Mouse (Mus musculus): ENCODE data around the gene Utrn. TPM values are rescaled to one million over a fixed set of nuclear protein-coding genes. Genes with fewer than 3 reads are reported as not detected.

The Utrn gene
- polyA plus RNA-seq, 1 experiment from 2014 or later: 17.6 TPM

GRCm38 (mm10) chr10:12852416-12853195, 16.6 kb downstream of the Utrn start:
- Histone ChIP-seq H3K36me3 (ENCODE audit: control insufficient read depth, insufficient read depth, low read length) (no peaks in the 10 kb centered on the region), H3K27ac (ENCODE audit: low read length) (no peak overlapping the region), H3K9me3 (replicated peaks; ENCODE audit: control insufficient read depth, low read length, poor library complexity, severe bottlenecking) (no peaks in the 10 kb centered on the region), H3K4me3 (ENCODE audit: low read depth, low read length) (no peak overlapping the region), H3K27me3 (ENCODE audit: control insufficient read depth, insufficient read depth, low read depth, low read length) (no peaks in the 10 kb centered on the region), H3K4me2 (ENCODE audit: low read length) (no peak overlapping the region), H3K9ac (ENCODE audit: low read depth, low read length) (no peak overlapping the region), H3K4me1 (ENCODE audit: control insufficient read depth, insufficient read depth, low read length) (no peaks in the 10 kb centered on the region; the same call in 1 of the 2 replicates)
- no peak for ATAC-seq
- 81% methylated on average over 15 of the region's 15 CpGs for WGBS

DNA sequence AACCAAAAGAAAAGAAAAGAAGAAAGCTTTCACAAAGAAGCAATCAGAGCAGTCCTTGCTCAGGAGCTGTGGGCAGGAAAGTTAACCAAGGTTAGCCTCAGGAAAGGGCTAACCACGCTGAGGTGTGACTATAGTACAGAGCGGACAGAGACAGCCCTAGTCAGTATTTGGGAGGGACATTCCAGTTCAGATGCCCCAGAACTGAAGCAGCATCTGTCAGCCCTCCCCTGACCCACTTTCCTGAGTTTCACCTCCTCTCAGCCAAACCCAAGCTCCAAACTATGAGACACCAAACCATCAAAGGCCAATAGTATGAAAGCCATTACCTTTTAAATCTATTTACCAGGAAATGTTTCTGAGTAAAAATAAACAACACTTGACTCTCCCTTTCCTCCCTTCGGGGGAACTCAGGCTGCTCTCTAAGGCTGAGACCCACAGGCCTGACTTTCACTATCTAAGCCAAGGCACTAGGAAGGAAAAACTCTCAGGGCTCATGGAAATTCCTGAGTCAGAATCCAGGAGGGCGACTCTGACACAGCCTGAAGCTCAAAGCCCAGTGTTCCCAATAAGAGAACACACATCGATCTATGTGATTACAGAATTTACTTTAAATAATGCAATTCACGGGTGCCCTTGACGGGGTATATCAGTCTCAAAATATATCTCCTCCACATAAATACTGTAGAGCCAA, 18.2 kb downstream of the Utrn start:
- WGBS: 87% methylated on average over 7 of the region's 7 CpGs
- no peak overlapping the region for H3K4me3 ChIP-seq (ENCODE audit: low read depth, low read length)
- no peak overlapping the region for H3K4me2 ChIP-seq (ENCODE audit: low read length)
- H3K4me1 ChIP-seq (ENCODE audit: control insufficient read depth, insufficient read depth, low read length): no peaks in the 10 kb centered on the region; the same call in 1 of the 2 replicates
- no peaks in the 10 kb centered on the region for H3K9me3 ChIP-seq (replicated peaks; ENCODE audit: control insufficient read depth, low read length, poor library complexity, severe bottlenecking)
- H3K36me3 ChIP-seq (ENCODE audit: control insufficient read depth, insufficient read depth, low read length): no peaks in the 10 kb centered on the region
- no peak overlapping the region for H3K9ac ChIP-seq (ENCODE audit: low read depth, low read length)
- H3K27ac ChIP-seq (ENCODE audit: low read length): no peak overlapping the region
- ATAC-seq: no peak
- no peaks in the 10 kb centered on the region for H3K27me3 ChIP-seq (ENCODE audit: control insufficient read depth, insufficient read depth, low read depth, low read length)

GRCm38 (mm10) chr10:12848322-12849108, 20.6 kb downstream of the Utrn start:
- ATAC-seq: no peak
- WGBS: 71% methylated on average over 10 of the region's 10 CpGs
- Histone ChIP-seq H3K9me3 (replicated peaks; ENCODE audit: control insufficient read depth, low read length, poor library complexity, severe bottlenecking) (no peaks in the 10 kb centered on the region), H3K27me3 (ENCODE audit: control insufficient read depth, insufficient read depth, low read depth, low read length) (no peaks in the 10 kb centered on the region), H3K4me2 (ENCODE audit: low read length) (no peak overlapping the region), H3K4me3 (ENCODE audit: low read depth, low read length) (no peak overlapping the region), H3K36me3 (ENCODE audit: control insufficient read depth, insufficient read depth, low read length) (no peaks in the 10 kb centered on the region), H3K9ac (ENCODE audit: low read depth, low read length) (no peak overlapping the region), H3K4me1 (ENCODE audit: control insufficient read depth, insufficient read depth, low read length) (no peaks in the 10 kb centered on the region), H3K27ac (ENCODE audit: low read length) (no peak overlapping the region)

DNA sequence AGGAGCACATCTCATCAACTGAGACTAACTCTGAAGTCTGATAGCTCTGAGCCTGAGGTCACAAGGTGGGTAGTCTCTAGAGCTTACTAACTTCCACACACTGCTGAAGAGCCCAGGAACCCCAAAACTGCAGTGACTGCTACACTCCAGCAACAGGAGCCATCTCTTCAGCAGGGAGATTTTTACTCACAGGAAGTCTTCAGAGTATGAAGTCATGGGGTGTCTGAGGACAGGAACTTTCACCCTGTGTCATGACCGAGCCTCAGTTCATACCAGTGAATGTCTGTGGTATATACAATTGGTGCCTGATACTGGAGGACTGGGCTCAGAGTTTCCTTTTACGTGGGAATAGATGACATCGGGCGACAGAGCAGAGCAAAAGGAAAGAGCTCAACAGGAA, 26.6 kb downstream of the Utrn start:
- Histone ChIP-seq H3K4me2 (ENCODE audit: low read length) (no peak overlapping the region), H3K4me1 (ENCODE audit: control insufficient read depth, insufficient read depth, low read length) (no peaks in the 10 kb centered on the region), H3K36me3 (ENCODE audit: control insufficient read depth, insufficient read depth, low read length) (no peaks in the 10 kb centered on the region), H3K9me3 (replicated peaks; ENCODE audit: control insufficient read depth, low read length, poor library complexity, severe bottlenecking) (no peaks in the 10 kb centered on the region), H3K9ac (ENCODE audit: low read depth, low read length) (no peak overlapping the region), H3K27me3 (ENCODE audit: control insufficient read depth, insufficient read depth, low read depth, low read length) (no peaks in the 10 kb centered on the region), H3K4me3 (ENCODE audit: low read depth, low read length) (no peak overlapping the region), H3K27ac (ENCODE audit: low read length) (no peak overlapping the region)
- WGBS: 86% methylated on average over 4 of the region's 4 CpGs
- 0 out of 2 replicates have a peak, but pooled peaks have one; percentile 3 for ATAC-seq

DNA sequence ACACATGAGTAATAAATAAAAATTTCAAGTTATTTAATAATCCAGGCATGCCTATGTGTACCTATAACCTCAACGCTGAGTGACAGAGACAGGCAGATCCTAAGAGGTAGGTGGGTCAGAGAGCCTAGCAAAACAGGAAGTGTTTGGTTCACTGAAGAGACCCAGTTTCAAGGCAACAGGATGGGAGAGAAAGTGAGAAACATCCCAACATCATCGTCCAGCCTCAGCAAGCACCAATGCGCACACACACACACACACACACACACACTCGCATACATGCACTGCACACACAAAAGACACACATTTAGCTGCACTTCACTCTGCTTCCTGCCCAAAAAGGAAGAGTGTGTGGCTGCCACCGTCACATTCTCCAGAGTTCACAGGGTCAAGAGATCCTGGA, 27.7 kb downstream of the Utrn start:
- 74% methylated on average over 5 of the region's 5 CpGs for WGBS
- H3K27me3 ChIP-seq (ENCODE audit: control insufficient read depth, insufficient read depth, low read depth, low read length): no peaks in the 10 kb centered on the region
- no peak overlapping the region for H3K4me2 ChIP-seq (ENCODE audit: low read length)
- H3K4me3 ChIP-seq (ENCODE audit: low read depth, low read length): no peak overlapping the region
- H3K36me3 ChIP-seq (ENCODE audit: control insufficient read depth, insufficient read depth, low read length): no peaks in the 10 kb centered on the region
- no peak overlapping the region for H3K9ac ChIP-seq (ENCODE audit: low read depth, low read length)
- no peak overlapping the region for H3K27ac ChIP-seq (ENCODE audit: low read length)
- no peaks in the 10 kb centered on the region for H3K9me3 ChIP-seq (replicated peaks; ENCODE audit: control insufficient read depth, low read length, poor library complexity, severe bottlenecking)
- H3K4me1 ChIP-seq (ENCODE audit: control insufficient read depth, insufficient read depth, low read length): no peaks in the 10 kb centered on the region
- no peak for ATAC-seq

DNA sequence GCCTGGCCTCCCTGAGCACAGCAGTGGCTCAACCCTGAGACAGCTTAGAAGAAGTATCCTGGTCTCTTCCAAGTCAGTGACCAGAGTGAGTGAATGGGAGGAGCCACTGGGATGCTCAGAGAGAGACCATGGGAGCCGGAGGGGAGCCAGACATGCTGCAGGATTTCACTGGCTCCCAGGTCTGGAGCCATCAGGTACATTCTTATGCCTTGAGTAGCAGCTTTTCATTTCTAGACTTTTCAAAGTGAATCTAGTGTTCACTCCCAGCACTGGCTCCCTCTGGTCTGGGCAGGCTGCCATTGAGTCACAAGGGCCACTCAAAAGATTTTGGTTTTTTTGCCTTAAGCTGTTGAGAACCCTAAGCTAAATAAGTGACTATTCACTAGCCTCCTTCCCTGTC, 31.5 kb downstream of the Utrn start:
- no peak overlapping the region for H3K4me3 ChIP-seq (ENCODE audit: low read depth, low read length)
- no peaks in the 10 kb centered on the region for H3K4me1 ChIP-seq (ENCODE audit: control insufficient read depth, insufficient read depth, low read length)
- no peaks in the 10 kb centered on the region for H3K36me3 ChIP-seq (ENCODE audit: control insufficient read depth, insufficient read depth, low read length)
- no peak overlapping the region for H3K4me2 ChIP-seq (ENCODE audit: low read length)
- H3K9me3 ChIP-seq (replicated peaks; ENCODE audit: control insufficient read depth, low read length, poor library complexity, severe bottlenecking): no peaks in the 10 kb centered on the region
- H3K27me3 ChIP-seq (ENCODE audit: control insufficient read depth, insufficient read depth, low read depth, low read length): no peaks in the 10 kb centered on the region
- ATAC-seq: no peak
- no peak overlapping the region for H3K27ac ChIP-seq (ENCODE audit: low read length)
- no peak overlapping the region for H3K9ac ChIP-seq (ENCODE audit: low read depth, low read length)
- WGBS: 77% methylated on average over 1 of the region's 1 CpGs

DNA sequence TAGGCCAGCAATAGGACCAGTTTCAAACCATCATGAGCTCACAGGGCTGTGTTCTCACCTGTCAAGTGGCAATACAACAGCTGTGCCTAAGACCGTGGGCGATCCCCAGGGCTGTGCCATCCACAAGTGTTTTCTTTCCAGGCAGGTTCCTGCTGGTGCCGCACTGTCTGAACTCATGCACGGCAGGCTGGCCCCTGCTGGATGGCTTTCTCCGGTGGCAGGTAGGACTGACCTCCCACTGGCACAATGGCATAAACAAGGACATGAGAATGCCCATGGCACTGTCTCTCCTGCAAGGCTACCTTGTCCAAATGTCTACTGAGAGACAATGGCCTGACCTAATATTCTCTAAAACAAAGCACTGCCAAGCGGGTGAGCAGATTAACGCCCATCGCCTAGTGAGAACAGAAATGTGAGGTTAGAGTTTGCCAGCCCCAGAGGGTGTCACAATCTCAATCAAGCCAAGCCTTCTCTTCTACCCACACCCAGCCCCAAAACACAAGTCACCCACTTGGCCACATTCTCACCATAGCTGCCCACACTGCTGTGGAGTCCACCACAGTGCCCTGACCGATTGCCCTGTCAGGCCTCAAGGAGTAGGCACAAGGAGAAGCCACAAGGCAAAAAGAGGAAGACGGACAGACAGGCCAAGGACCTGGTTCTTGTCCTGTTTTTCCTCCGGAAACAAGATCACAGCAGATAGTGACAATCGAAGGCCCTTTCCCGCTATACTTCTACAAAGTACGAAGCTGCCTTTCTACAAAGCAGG, 32.9 kb downstream of the Utrn start:
- H3K4me2 ChIP-seq (ENCODE audit: low read length): no peak overlapping the region
- no peaks in the 10 kb centered on the region for H3K4me1 ChIP-seq (ENCODE audit: control insufficient read depth, insufficient read depth, low read length)
- H3K27me3 ChIP-seq (ENCODE audit: control insufficient read depth, insufficient read depth, low read depth, low read length): no peaks in the 10 kb centered on the region
- no peaks in the 10 kb centered on the region for H3K9me3 ChIP-seq (replicated peaks; ENCODE audit: control insufficient read depth, low read length, poor library complexity, severe bottlenecking)
- no peak for ATAC-seq
- H3K36me3 ChIP-seq (ENCODE audit: control insufficient read depth, insufficient read depth, low read length): no peaks in the 10 kb centered on the region
- H3K27ac ChIP-seq (ENCODE audit: low read length): no peak overlapping the region
- H3K4me3 ChIP-seq (ENCODE audit: low read depth, low read length): no peak overlapping the region
- 89% methylated on average over 14 of the region's 14 CpGs for WGBS
- no peak overlapping the region for H3K9ac ChIP-seq (ENCODE audit: low read depth, low read length)

DNA sequence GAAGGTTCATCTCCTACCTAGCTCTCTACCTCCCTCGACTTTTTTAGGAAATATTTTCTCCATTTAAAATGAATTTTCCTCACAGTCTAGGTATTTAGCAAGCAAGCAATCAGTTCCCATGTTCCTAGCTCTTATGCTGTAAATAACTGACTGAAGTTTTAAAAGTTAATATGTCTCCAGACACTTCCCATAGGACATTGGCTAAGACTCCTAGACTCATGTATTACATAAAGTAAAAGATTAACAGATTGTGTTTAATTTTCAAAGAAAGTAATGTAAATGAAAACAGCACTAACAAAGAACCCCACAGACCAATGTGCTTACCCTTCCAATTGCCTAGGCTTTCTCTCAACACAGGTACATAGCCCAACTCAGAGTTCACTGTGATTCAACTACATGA, 35.0 kb downstream of the Utrn start:
- no peak overlapping the region for H3K4me3 ChIP-seq (ENCODE audit: low read depth, low read length)
- 95% methylated on average over 1 of the region's 1 CpGs for WGBS
- H3K4me2 ChIP-seq (ENCODE audit: low read length): no peak overlapping the region
- ATAC-seq: no peak
- H3K9me3 ChIP-seq (replicated peaks; ENCODE audit: control insufficient read depth, low read length, poor library complexity, severe bottlenecking): no peaks in the 10 kb centered on the region
- no peaks in the 10 kb centered on the region for H3K27me3 ChIP-seq (ENCODE audit: control insufficient read depth, insufficient read depth, low read depth, low read length)
- H3K9ac ChIP-seq (ENCODE audit: low read depth, low read length): no peak overlapping the region
- H3K36me3 ChIP-seq (ENCODE audit: control insufficient read depth, insufficient read depth, low read length): no peaks in the 10 kb centered on the region
- H3K27ac ChIP-seq (ENCODE audit: low read length): no peak overlapping the region
- no peaks in the 10 kb centered on the region for H3K4me1 ChIP-seq (ENCODE audit: control insufficient read depth, insufficient read depth, low read length)
